Mouse (Mus musculus) thymus, adult 2 months (tissue): Measurements from ENCODE around the gene Pgam1. TPM values are rescaled to one million over a fixed set of nuclear protein-coding genes. Genes with fewer than 3 reads are reported as not detected.
A peak's percentile ranks its signal among the peaks of the same experiment; 100 is the strongest.

ENCODE experiments used
- DNase-seq: peaks from one replicate; pipeline ENCODE4 v3.0.0; 2021
- H3K27ac ChIP-seq: fragments of 200-500 bp; 2 replicates; pipeline ENCODE4 v1.5.1; 2012; ENCODE audit warnings: low read length, control low read depth; ENCODE audit not compliant: control insufficient read depth, insufficient read depth
- H3K27me3 ChIP-seq: fragments of 200-500 bp; 2 replicates; pipeline ENCODE4 v1.6.1; 2012; ENCODE audit warnings: mild to moderate bottlenecking, low read length, moderate library complexity, mixed read lengths; ENCODE audit not compliant: control insufficient read depth, insufficient read depth
- H3K36me3 ChIP-seq: fragments of 200-500 bp; 2 replicates; pipeline ENCODE4 v1.6.1; 2012; ENCODE audit warnings: mild to moderate bottlenecking, low read length, moderate library complexity; ENCODE audit not compliant: control insufficient read depth, insufficient read depth
- H3K4me1 ChIP-seq: fragments of 200-500 bp; replicated peaks from 2 replicates; pipeline ENCODE4 v1.6.1; 2012; ENCODE audit warnings: low read length; ENCODE audit not compliant: control insufficient read depth, insufficient read depth
- H3K4me3 ChIP-seq: fragments of 200-500 bp; 2 replicates; pipeline ENCODE4 v1.5.1; 2012; ENCODE audit warnings: mild to moderate bottlenecking, low read length, control low read depth, moderate library complexity; ENCODE audit not compliant: control insufficient read depth, insufficient read depth
- CTCF ChIP-seq: fragments of 200-500 bp; IDR thresholded peaks from 2 replicates; pipeline ENCODE4 v1.5.1; 2012; ENCODE audit warnings: mild to moderate bottlenecking, control low read depth, low read length, moderate library complexity, borderline replicate concordance; ENCODE audit not compliant: control insufficient read depth, poor library complexity, insufficient read depth; ENCODE audit errors: extremely low read depth
- POLR2A ChIP-seq: fragments of 200-500 bp; IDR thresholded peaks from 2 replicates; pipeline ENCODE4 v1.6.1; 2012; ENCODE audit warnings: mild to moderate bottlenecking, low read length, control low read depth, moderate library complexity; ENCODE audit not compliant: control insufficient read depth, poor library complexity, insufficient read depth; ENCODE audit errors: extremely low read depth
- WGBS: fragments of 180-500 bp; shearing (Covaris S2); methylation state at CpG from one replicate; pipeline ENCODE4 v1.1.7; 2018; 5-methylcytosine and 5-hydroxymethylcytosine counted together
- polyA plus RNA-seq: library from polyadenylated mRNA; depleted of rRNA; stranded (reverse); fragments of >200 nt; gene quantifications from 2 replicates; pipeline ENCODE4 v1.2.3, GENCODE M21; 2012; rRNA removed

The Pgam1 gene
- polyA plus RNA-seq, 1 experiment = 187 TPM

GRCm38 (mm10) chr19:41934124-41934523 lies 22.4 kb downstream of the Pgam1 start:
- H3K4me3 ChIP-seq = no peak overlapping the region
- H3K4me1 ChIP-seq = peaks cover 3% of the 10 kb centered on the region
- WGBS = 26% methylated on average over 6 of the region's 6 CpGs
- no peak overlapping the region for H3K27ac ChIP-seq
- TF ChIP-seq POLR2A = no peak
- no peak for TF ChIP-seq CTCF
- H3K36me3 ChIP-seq = 0 out of 2 replicates have a peak, but pooled peaks cover 4% of the 10 kb centered on the region
- no peak for DNase-seq
- H3K27me3 ChIP-seq = no peaks in the 10 kb centered on the region

- H3K4me1 ChIP-seq = peaks cover 3% of the 10 kb centered on the region
- no peak for DNase-seq
- no peaks in the 10 kb centered on the region for H3K27me3 ChIP-seq
- TF ChIP-seq POLR2A = no peak
- no peak for TF ChIP-seq CTCF
- 100% methylated on average over 1 of the region's 1 CpGs for WGBS
- no peak overlapping the region for H3K27ac ChIP-seq
- H3K36me3 ChIP-seq = peaks cover 10% of the 10 kb centered on the region; the same call in 1 of the 2 replicates
- H3K4me3 ChIP-seq = no peak overlapping the region
Measured at GRCm38 (mm10) chr19:41935921-41936320, 24.2 kb downstream of the Pgam1 start.

- Histone ChIP-seq H3K4me1 (peaks cover 3% of the 10 kb centered on the region), H3K27ac (no peak overlapping the region), H3K36me3 (peaks cover 34% of the 10 kb centered on the region), H3K4me3 (no peak overlapping the region), H3K27me3 (no peaks in the 10 kb centered on the region)
- no peak for DNase-seq
- no peak for TF ChIP-seq CTCF
- no peak for TF ChIP-seq POLR2A
- WGBS = 94% methylated on average over 5 of the region's 5 CpGs
Measured at GRCm38 (mm10) chr19:41938539-41938938, 26.8 kb downstream of the Pgam1 start.

- WGBS = 97% methylated on average over 7 of the region's 7 CpGs
- H3K27me3 ChIP-seq = no peaks in the 10 kb centered on the region
- no peak overlapping the region for H3K27ac ChIP-seq
- H3K4me3 ChIP-seq = no peak overlapping the region
- H3K36me3 ChIP-seq = peaks cover 79% of the 10 kb centered on the region
- TF ChIP-seq POLR2A (no peak), CTCF (no peak)
- no peak for DNase-seq
- H3K4me1 ChIP-seq = no peaks in the 10 kb centered on the region
Measured at GRCm38 (mm10) chr19:41943841-41944240, 32.1 kb downstream of the Pgam1 start.

- no peak overlapping the region for H3K4me3 ChIP-seq
- TF ChIP-seq CTCF (no peak), POLR2A (no peak)
- no peaks in the 10 kb centered on the region for H3K27me3 ChIP-seq
- WGBS = 87% methylated on average over 4 of the region's 4 CpGs
- DNase-seq = peak; percentile 11
- no peak overlapping the region for H3K27ac ChIP-seq
- H3K4me1 ChIP-seq = no peaks in the 10 kb centered on the region
- peaks cover 83% of the 10 kb centered on the region for H3K36me3 ChIP-seq
Measured at GRCm38 (mm10) chr19:41952287-41952686, 40.6 kb downstream of the Pgam1 start.

GRCm38 (mm10) chr19:41953574-41953973 lies 41.9 kb downstream of the Pgam1 start:
- H3K4me3 ChIP-seq = no peak overlapping the region
- DNase-seq = no peak
- WGBS = 94% methylated on average over 3 of the region's 3 CpGs
- peaks cover 83% of the 10 kb centered on the region for H3K36me3 ChIP-seq
- H3K4me1 ChIP-seq = no peaks in the 10 kb centered on the region
- TF ChIP-seq CTCF (no peak), POLR2A (no peak)
- H3K27me3 ChIP-seq = no peaks in the 10 kb centered on the region
- H3K27ac ChIP-seq = no peak overlapping the region

Other genes starting within 250 kb of the Pgam1 start
- gene Slit1, start 168.3 kb upstream of the Pgam1 start, polyA plus RNA-seq = 0.94 and 1.0 TPM in 2 replicates
- 18.8 and 23.0 TPM in 2 replicates for gene Arhgap19, start 109.9 kb upstream of the Pgam1 start, polyA plus RNA-seq
- 15.4 and 26.4 TPM in 2 replicates for gene Frat1, start 82.0 kb upstream of the Pgam1 start, polyA plus RNA-seq
- 27.4 and 44.5 TPM in 2 replicates for gene Frat2, start 63.8 kb upstream of the Pgam1 start, polyA plus RNA-seq
- gene Rrp12, start 15.8 kb upstream of the Pgam1 start, polyA plus RNA-seq = 9.7 and 10.9 TPM in 2 replicates
- gene Exosc1, start 21.5 kb downstream of the Pgam1 start, polyA plus RNA-seq = 20.3 and 20.5 TPM in 2 replicates
- gene Zdhhc16, start 21.6 kb downstream of the Pgam1 start, polyA plus RNA-seq = 162 and 176 TPM in 2 replicates
- gene Mms19, start 69.2 kb downstream of the Pgam1 start, polyA plus RNA-seq = 142 TPM in 2 replicates
- 27.3 and 36.9 TPM in 2 replicates for gene Ubtd1, start 69.8 kb downstream of the Pgam1 start, polyA plus RNA-seq
- gene Ankrd2, start 124.1 kb downstream of the Pgam1 start, polyA plus RNA-seq = 0.20 TPM in 1 of 2 replicates, not detected in the other
- gene Hoga1, start 133.7 kb downstream of the Pgam1 start, polyA plus RNA-seq = 0.84 and 1.2 TPM in 2 replicates
- 0.27 TPM in 1 of 2 replicates, not detected in the other for gene 4933411K16Rik, start 140.3 kb downstream of the Pgam1 start, polyA plus RNA-seq
- 0.98 and 1.1 TPM in 2 replicates for gene Morn4, start 174.4 kb downstream of the Pgam1 start, polyA plus RNA-seq
- 36.8 and 42.2 TPM in 2 replicates for gene Pi4k2a, start 178.5 kb downstream of the Pgam1 start, polyA plus RNA-seq
- gene Avpi1, start 217.1 kb downstream of the Pgam1 start, polyA plus RNA-seq = 13.0 and 15.9 TPM in 2 replicates
- gene Marveld1, start 235.5 kb downstream of the Pgam1 start, polyA plus RNA-seq = 44.4 and 45.7 TPM in 2 replicates